Mouse (Mus musculus) liver, adult 2 months (tissue): ENCODE measurements around the gene Gsk3a. TPM values are rescaled to one million over a fixed set of nuclear protein-coding genes. Genes with fewer than 3 reads are reported as not detected.

Source experiments
- DNase-seq: peaks from one replicate; pipeline ENCODE4 v3.0.0-alpha.2; 2011; ENCODE audit warnings: low read depth, low spot score; ENCODE audit errors: extremely low read depth
- H3K27ac ChIP-seq: fragments of 200-500 bp; replicated peaks from 2 replicates; pipeline ENCODE4 v1.5.1; 2012; ENCODE audit warnings: low read depth, mild to moderate bottlenecking, control low read depth, inconsistent platforms, low read length; ENCODE audit not compliant: insufficient read depth
- H3K27me3 ChIP-seq: fragments of 200-500 bp; 2 replicates; pipeline ENCODE4 v1.6.1; 2012; ENCODE audit warnings: mild to moderate bottlenecking, moderate library complexity, low read length, inconsistent platforms; ENCODE audit not compliant: control insufficient read depth, insufficient read depth
- H3K36me3 ChIP-seq: fragments of 200-500 bp; 2 replicates; pipeline ENCODE4 v1.6.1; 2012; ENCODE audit warnings: low read length, inconsistent platforms; ENCODE audit not compliant: control insufficient read depth, insufficient read depth
- H3K4me1 ChIP-seq: fragments of 200-500 bp; 2 replicates; pipeline ENCODE4 v1.6.1; 2011; ENCODE audit warnings: low read length; ENCODE audit not compliant: control insufficient read depth, insufficient read depth
- H3K4me3 ChIP-seq: fragments of 200-500 bp; 2 replicates; pipeline ENCODE4 v1.5.1; 2011; ENCODE audit warnings: low read depth, mild to moderate bottlenecking, control low read depth, low read length, moderate library complexity; ENCODE audit not compliant: insufficient read depth
- H3K79me2 ChIP-seq: fragments of 200-500 bp; 2 replicates; pipeline ENCODE4 v1.6.1; 2012; ENCODE audit warnings: inconsistent platforms, mild to moderate bottlenecking, low read length, moderate library complexity; ENCODE audit not compliant: control insufficient read depth, insufficient read depth
- H3K9ac ChIP-seq: fragments of 200-500 bp; 2 replicates; pipeline ENCODE4 v1.6.1; 2012; ENCODE audit warnings: low read depth, mild to moderate bottlenecking, control low read depth, inconsistent platforms, low read length
- CTCF ChIP-seq: fragments of 200-500 bp; IDR thresholded peaks from 2 replicates; pipeline ENCODE4 v1.5.1; 2011; ENCODE audit warnings: low read depth, low read length, control low read depth
- POLR2A ChIP-seq: fragments of 200-500 bp; IDR thresholded peaks from 2 replicates; pipeline ENCODE4 v1.6.1; 2011; ENCODE audit warnings: low read length, control low read depth; ENCODE audit not compliant: insufficient read depth; ENCODE audit errors: extremely low read depth
- WGBS: fragments of 180-500 bp; shearing (Covaris S2); methylation state at CpG from one replicate; pipeline ENCODE4 v1.1.7; 2018; 5-methylcytosine and 5-hydroxymethylcytosine counted together
- polyA plus RNA-seq: library from polyadenylated mRNA; depleted of rRNA; stranded (reverse); fragments of >200 nt; gene quantifications from 2 replicates; pipeline ENCODE4 v1.2.3, GENCODE M21; 2012
- total RNA-seq: library from RNA; depleted of rRNA; stranded (reverse); fragments of >200 nt; gene quantifications from 2 replicates; pipeline ENCODE4 v1.2.3, GENCODE M21; 2014

The Gsk3a gene
- total and polyA plus RNA-seq, 2 experiments: 9.1 to 74.5 TPM

GRCm38 (mm10) chr7:25209161-25209622 is 28.5 kb downstream of the Gsk3a start:
- no peak for DNase-seq
- H3K4me3 ChIP-seq: no peak overlapping the region
- no peak overlapping the region for H3K27ac ChIP-seq
- TF ChIP-seq CTCF (no peak), POLR2A (no peak)
- 87% methylated on average over 3 of the region's 3 CpGs for WGBS
- peaks cover 32% of the 10 kb centered on the region for H3K36me3 ChIP-seq
- no peak overlapping the region for H3K9ac ChIP-seq
- H3K4me1 ChIP-seq: no peaks in the 10 kb centered on the region
- no peaks in the 10 kb centered on the region for H3K27me3 ChIP-seq
- H3K79me2 ChIP-seq: no peaks in the 10 kb centered on the region

GRCm38 (mm10) chr7:25206094-25206830 is 31.4 kb downstream of the Gsk3a start:
- Histone ChIP-seq H3K9ac (no peak overlapping the region), H3K27me3 (no peaks in the 10 kb centered on the region), H3K4me1 (no peaks in the 10 kb centered on the region), H3K79me2 (no peaks in the 10 kb centered on the region), H3K4me3 (no peak overlapping the region), H3K36me3 (peaks cover 21% of the 10 kb centered on the region; the same call in 1 of the 2 replicates), H3K27ac (peak overlapping the region; percentile 22; the same call in 1 of the 2 replicates)
- no peak for TF ChIP-seq POLR2A
- TF ChIP-seq CTCF: no peak
- 64% methylated on average over 16 of the region's 16 CpGs for WGBS
- peak; percentile 39 for DNase-seq

GRCm38 (mm10) chr7:25205355-25206093 is 32.1 kb downstream of the Gsk3a start:
- Histone ChIP-seq H3K9ac (peak overlapping the region; percentile 11; the same call in 1 of the 2 replicates), H3K36me3 (peaks cover 18% of the 10 kb centered on the region; the same call in 1 of the 2 replicates), H3K27ac (peak overlapping the region; percentile 22), H3K27me3 (no peaks in the 10 kb centered on the region), H3K4me1 (no peaks in the 10 kb centered on the region), H3K79me2 (no peaks in the 10 kb centered on the region), H3K4me3 (no peak overlapping the region; the same call in 1 of the 2 replicates)
- no peak for DNase-seq
- 46% methylated on average over 16 of the region's 16 CpGs for whole genome bisulfite sequencing
- TF ChIP-seq POLR2A: no peak
- TF ChIP-seq CTCF: no peak

GRCm38 (mm10) chr7:25203624-25204023 is 34.0 kb downstream of the Gsk3a start:
- DNase-seq: no peak
- Histone ChIP-seq H3K27ac (no peak overlapping the region), H3K9ac (no peak overlapping the region), H3K27me3 (no peaks in the 10 kb centered on the region), H3K4me1 (no peaks in the 10 kb centered on the region), H3K79me2 (no peaks in the 10 kb centered on the region), H3K36me3 (peaks cover 14% of the 10 kb centered on the region; the same call in 1 of the 2 replicates), H3K4me3 (no peak overlapping the region)
- TF ChIP-seq CTCF (no peak), POLR2A (no peak)
- WGBS: 93% methylated on average over 20 of the region's 20 CpGs

GRCm38 (mm10) chr7:25197384-25198018 is 40.1 kb downstream of the Gsk3a start:
- 24% methylated on average over 10 of the region's 10 CpGs for WGBS
- peak; percentile 59 for DNase-seq
- Histone ChIP-seq H3K4me3 (no peak overlapping the region), H3K9ac (no peak overlapping the region), H3K27me3 (no peaks in the 10 kb centered on the region), H3K27ac (no peak overlapping the region), H3K36me3 (no peaks in the 10 kb centered on the region), H3K4me1 (peaks cover 7% of the 10 kb centered on the region), H3K79me2 (no peaks in the 10 kb centered on the region)
- TF ChIP-seq CTCF (no peak), POLR2A (no peak)
